Comparison of ENCODE assay signal across 8 mouse cellular contexts in genomic region chr7:29291616-29292457, GRCm38 (mm10). TPM values are rescaled to one million over a fixed set of nuclear protein-coding genes. Genes with fewer than 3 reads are reported as not detected.
DNase-seq lines count a peak whose midpoint lies in the region; ATAC-seq and TF ChIP-seq lines count a peak whose summit lies in the region.

No protein-coding gene starts in this region.

- H3K27ac ChIP-seq in lung, embryonic 14.5 days (ENCODE audit: low read depth), result peak overlapping the region; percentile 99
- peak overlapping the region; percentile 91 for H3K27ac ChIP-seq in cortical plate, adult 2 months (ENCODE audit: insufficient read depth, low read length)
- peak overlapping the region; percentile 85 for H3K27ac ChIP-seq in hindbrain, embryonic 12.5 days
- H3K27ac ChIP-seq in neural tube, embryonic 12.5 days, result peak overlapping the region; percentile 51; the same call in 1 of the 2 replicates

- peaks cover 13% of the 10 kb centered on the region; the same call in 1 of the 2 replicates for H3K36me3 ChIP-seq in lung, embryonic 14.5 days (ENCODE audit: insufficient read depth)
- no peaks in the 10 kb centered on the region for H3K36me3 ChIP-seq in hindbrain, embryonic 12.5 days
- no peaks in the 10 kb centered on the region for H3K36me3 ChIP-seq in neural tube, embryonic 12.5 days

- WGBS in lung, embryonic 14.5 days, result 8% methylated on average over 7 of the region's 7 CpGs
- 24% methylated on average over 7 of the region's 7 CpGs for WGBS in lung, adult 2 months
- 24% methylated on average over 6 of the region's 7 CpGs for WGBS in hindbrain, embryonic 12.5 days
- 13% methylated on average over 7 of the region's 7 CpGs for WGBS in neural tube, embryonic 12.5 days

- peaks cover 32% of the 10 kb centered on the region for H3K4me1 ChIP-seq in lung, embryonic 14.5 days (ENCODE audit: insufficient read depth)
- peaks cover 3% of the 10 kb centered on the region; the same call in 1 of the 2 replicates for H3K4me1 ChIP-seq in lung, adult 2 months (ENCODE audit: control insufficient read depth, insufficient read depth, low read length)
- H3K4me1 ChIP-seq in cortical plate, adult 2 months (ENCODE audit: control insufficient read depth, insufficient read depth, low read length), result no peaks in the 10 kb centered on the region
- H3K4me1 ChIP-seq in hindbrain, embryonic 12.5 days, result peaks cover 50% of the 10 kb centered on the region
- peaks cover 38% of the 10 kb centered on the region for H3K4me1 ChIP-seq in neural tube, embryonic 12.5 days

- no peak; the same call in 1 of the 2 replicates for TF ChIP-seq POLR2A in lung, adult 2 months (IDR thresholded peaks at IDR 0.05; ENCODE audit: borderline replicate concordance, extremely low read depth, low read depth, low read length)
- TF ChIP-seq POLR2A in cortical plate, adult 2 months (IDR thresholded peaks at IDR 0.05; ENCODE audit: extremely low read depth, insufficient read depth, low read length), result no peak

- peak overlapping the region; percentile 61 for H3K4me3 ChIP-seq in lung, embryonic 14.5 days (ENCODE audit: low read depth, low read length)
- H3K4me3 ChIP-seq in lung, adult 2 months (replicated peaks; ENCODE audit: extremely low read depth, low read depth, low read length), result no peak overlapping the region
- H3K4me3 ChIP-seq in cortical plate, adult 2 months (ENCODE audit: insufficient read depth, low read length), result peak overlapping the region; percentile 21; the same call in 1 of the 2 replicates
- no peak overlapping the region for H3K4me3 ChIP-seq in hindbrain, embryonic 12.5 days
- H3K4me3 ChIP-seq in neural tube, embryonic 12.5 days, result no peak overlapping the region

- peak; percentile 64 for DNase-seq in lung, embryonic 14.5 days
- DNase-seq in lung, adult 2 months, result no peak
- no peak for DNase-seq in spleen, adult 12 weeks (ENCODE audit: low spot score)
- DNase-seq in frontal cortex, postnatal 36 days (ENCODE audit: low spot score in 2 of 2), result no peak

- peak overlapping the region; percentile 33 for H3K9ac ChIP-seq in lung, embryonic 14.5 days
- no peak overlapping the region for H3K9ac ChIP-seq in hindbrain, embryonic 12.5 days
- 0 out of 2 replicates have a peak overlapping the region, but pooled peaks have one; percentile 27 for H3K9ac ChIP-seq in neural tube, embryonic 12.5 days

- ATAC-seq in lung, embryonic 14.5 days (ENCODE audit: insufficient read depth), result no peak
- ATAC-seq in hindbrain, embryonic 12.5 days (ENCODE audit: low FRiP score), result peak; percentile 61
- ATAC-seq in neural tube, embryonic 12.5 days (ENCODE audit: low FRiP score, low read depth), result peak; percentile 38
- no peak for ATAC-seq in megakaryocyte progenitor cell, adult 5-6 weeks (replicated peaks; ENCODE audit: poor library complexity)

- no peaks in the 10 kb centered on the region for H3K27me3 ChIP-seq in lung, embryonic 14.5 days (ENCODE audit: insufficient read depth, low read length)
- H3K27me3 ChIP-seq in hindbrain, embryonic 12.5 days, result peaks cover 11% of the 10 kb centered on the region; the same call in 1 of the 2 replicates
- H3K27me3 ChIP-seq in neural tube, embryonic 12.5 days (replicated peaks), result 0 out of 2 replicates have a peak, but pooled peaks cover 5% of the 10 kb centered on the region

- H3K4me2 ChIP-seq in lung, embryonic 14.5 days, result peak overlapping the region; percentile 79
- H3K4me2 ChIP-seq in hindbrain, embryonic 12.5 days (replicated peaks), result peak overlapping the region; percentile 36
- H3K4me2 ChIP-seq in neural tube, embryonic 12.5 days (replicated peaks), result peak overlapping the region; percentile 88

- no peaks in the 10 kb centered on the region for H3K9me3 ChIP-seq in lung, embryonic 14.5 days (ENCODE audit: low read depth, low read length)
- no peaks in the 10 kb centered on the region for H3K9me3 ChIP-seq in hindbrain, embryonic 12.5 days (replicated peaks)
- H3K9me3 ChIP-seq in neural tube, embryonic 12.5 days, result no peaks in the 10 kb centered on the region

- TF ChIP-seq CTCF in lung, embryonic 14.5 days (IDR thresholded peaks at IDR 0.05; ENCODE audit: low read depth), result no peak
- no peak for TF ChIP-seq CTCF in lung, adult 2 months (IDR thresholded peaks at IDR 0.05; ENCODE audit: insufficient read depth, low read length)
- no peak for TF ChIP-seq CTCF in cortical plate, adult 2 months (IDR thresholded peaks at IDR 0.05; ENCODE audit: extremely low read depth, insufficient read depth, low read length)

RNA-seq across cellular contexts. Expression of gene Ppp1r14a, which starts 2.7 kb away (rescaled TPM):
- 114 and 127 TPM in 2 replicates for polyA plus RNA-seq in lung, embryonic 14.5 days (2014; fragmentation: Nextera tagmentation; extraction: Ambion mirVana)
- 242 and 329 TPM in 2 replicates for polyA plus RNA-seq in lung, adult 2 months (2012; rRNA removed)
- 40.8 and 44.7 TPM in 2 replicates for polyA plus RNA-seq in cortical plate, adult 2 months (2012; rRNA removed)
- polyA plus RNA-seq in hindbrain, embryonic 12.5 days (2016; fragmentation: Nextera tagmentation; extraction: Ambion mirVana), result 20.8 and 22.4 TPM in 2 replicates
- 57.5 and 72.1 TPM in 2 replicates for polyA plus RNA-seq in neural tube, embryonic 12.5 days (2016; fragmentation: Nextera tagmentation; extraction: Ambion mirVana)
- not detected in 2 replicates for total RNA-seq in megakaryocyte progenitor cell, adult 5-6 weeks (2015)
- 1.1 TPM in 1 of 2 replicates, not detected in the other for total RNA-seq in megakaryocyte progenitor cell, adult 5-6 weeks (2017)

RNA-seq across cellular contexts. Expression of gene Spint2, which starts 10.1 kb away (rescaled TPM):
- 243 and 265 TPM in 2 replicates for polyA plus RNA-seq in lung, embryonic 14.5 days (2014; fragmentation: Nextera tagmentation; extraction: Ambion mirVana)
- polyA plus RNA-seq in lung, adult 2 months (2012; rRNA removed), result 317 and 391 TPM in 2 replicates
- 25.9 and 27.4 TPM in 2 replicates for polyA plus RNA-seq in cortical plate, adult 2 months (2012; rRNA removed)
- polyA plus RNA-seq in hindbrain, embryonic 12.5 days (2016; fragmentation: Nextera tagmentation; extraction: Ambion mirVana), result 42.6 and 63.3 TPM in 2 replicates
- 23.5 and 23.9 TPM in 2 replicates for polyA plus RNA-seq in neural tube, embryonic 12.5 days (2016; fragmentation: Nextera tagmentation; extraction: Ambion mirVana)
- 60.8 and 62.8 TPM in 2 replicates for total RNA-seq in megakaryocyte progenitor cell, adult 5-6 weeks (2015)
- total RNA-seq in megakaryocyte progenitor cell, adult 5-6 weeks (2017), result 21.2 and 34.1 TPM in 2 replicates

RNA-seq across cellular contexts. Expression of gene Dpf1, which starts 11.9 kb away (rescaled TPM):
- 13.5 and 14.7 TPM in 2 replicates for polyA plus RNA-seq in lung, embryonic 14.5 days (2014; fragmentation: Nextera tagmentation; extraction: Ambion mirVana)
- polyA plus RNA-seq in lung, adult 2 months (2012; rRNA removed), result 1.7 and 4.0 TPM in 2 replicates
- 59.6 and 65.1 TPM in 2 replicates for polyA plus RNA-seq in cortical plate, adult 2 months (2012; rRNA removed)
- polyA plus RNA-seq in hindbrain, embryonic 12.5 days (2016; fragmentation: Nextera tagmentation; extraction: Ambion mirVana), result 102 and 110 TPM in 2 replicates
- 105 and 118 TPM in 2 replicates for polyA plus RNA-seq in neural tube, embryonic 12.5 days (2016; fragmentation: Nextera tagmentation; extraction: Ambion mirVana)
- 0.05 and 0.73 TPM in 2 replicates for total RNA-seq in megakaryocyte progenitor cell, adult 5-6 weeks (2015)
- total RNA-seq in megakaryocyte progenitor cell, adult 5-6 weeks (2017), result 0.10 TPM in 1 of 2 replicates, not detected in the other

RNA-seq across cellular contexts. Expression of gene 2200002D01Rik, which starts 43.6 kb away (rescaled TPM):
- 4.6 and 4.7 TPM in 2 replicates for polyA plus RNA-seq in lung, embryonic 14.5 days (2014; fragmentation: Nextera tagmentation; extraction: Ambion mirVana)
- 7.9 and 12.6 TPM in 2 replicates for polyA plus RNA-seq in lung, adult 2 months (2012; rRNA removed)
- 0.10 and 0.47 TPM in 2 replicates for polyA plus RNA-seq in cortical plate, adult 2 months (2012; rRNA removed)
- polyA plus RNA-seq in hindbrain, embryonic 12.5 days (2016; fragmentation: Nextera tagmentation; extraction: Ambion mirVana), result 1.8 and 2.4 TPM in 2 replicates
- polyA plus RNA-seq in neural tube, embryonic 12.5 days (2016; fragmentation: Nextera tagmentation; extraction: Ambion mirVana), result 1.6 and 1.7 TPM in 2 replicates
- 0.20 TPM in 1 of 2 replicates, not detected in the other for total RNA-seq in megakaryocyte progenitor cell, adult 5-6 weeks (2015)
- total RNA-seq in megakaryocyte progenitor cell, adult 5-6 weeks (2017), result 1.4 TPM in 1 of 2 replicates, not detected in the other

RNA-seq across cellular contexts. Expression of gene Yif1b, which starts 53.7 kb away (rescaled TPM):
- 121 and 123 TPM in 2 replicates for polyA plus RNA-seq in lung, embryonic 14.5 days (2014; fragmentation: Nextera tagmentation; extraction: Ambion mirVana)
- 182 and 190 TPM in 2 replicates for polyA plus RNA-seq in lung, adult 2 months (2012; rRNA removed)
- 69.1 and 71.7 TPM in 2 replicates for polyA plus RNA-seq in cortical plate, adult 2 months (2012; rRNA removed)
- 81.9 and 83.4 TPM in 2 replicates for polyA plus RNA-seq in hindbrain, embryonic 12.5 days (2016; fragmentation: Nextera tagmentation; extraction: Ambion mirVana)
- polyA plus RNA-seq in neural tube, embryonic 12.5 days (2016; fragmentation: Nextera tagmentation; extraction: Ambion mirVana), result 80.2 and 82.0 TPM in 2 replicates
- 75.8 and 77.8 TPM in 2 replicates for total RNA-seq in megakaryocyte progenitor cell, adult 5-6 weeks (2015)
- total RNA-seq in megakaryocyte progenitor cell, adult 5-6 weeks (2017), result 28.2 and 34.1 TPM in 2 replicates

Comparison
In these comparisons a context has a peak if more than half of its experiments do, and no peak if none do; other contexts are left out.
1. H3K4me3 ChIP-seq: peak in lung, embryonic 14.5 days (single experiment) and cortical plate, adult 2 months (single experiment); none in lung, adult 2 months (single experiment), hindbrain, embryonic 12.5 days (single experiment) and neural tube, embryonic 12.5 days (single experiment).
2. ATAC-seq: peak in hindbrain, embryonic 12.5 days (single experiment) and neural tube, embryonic 12.5 days (single experiment); none in lung, embryonic 14.5 days (single experiment) and megakaryocyte progenitor cell, adult 5-6 weeks (single experiment).
3. H3K4me2 ChIP-seq: peak in every context shown above with its lines; median percentile 88 in neural tube, embryonic 12.5 days; 79 in lung, embryonic 14.5 days; 36 in hindbrain, embryonic 12.5 days.
4. Peak in every context shown above with its lines, with median percentiles within 50 percentile points of each other: H3K27ac ChIP-seq.